Mouse (Mus musculus) kidney, adult 11 months (tissue): ENCODE data around the gene Cysrt1.

ENCODE experiments used
- DNase-seq: peaks from one replicate; pipeline ENCODE4 v3.0.0; 2022

Gene Cysrt1

DNA sequence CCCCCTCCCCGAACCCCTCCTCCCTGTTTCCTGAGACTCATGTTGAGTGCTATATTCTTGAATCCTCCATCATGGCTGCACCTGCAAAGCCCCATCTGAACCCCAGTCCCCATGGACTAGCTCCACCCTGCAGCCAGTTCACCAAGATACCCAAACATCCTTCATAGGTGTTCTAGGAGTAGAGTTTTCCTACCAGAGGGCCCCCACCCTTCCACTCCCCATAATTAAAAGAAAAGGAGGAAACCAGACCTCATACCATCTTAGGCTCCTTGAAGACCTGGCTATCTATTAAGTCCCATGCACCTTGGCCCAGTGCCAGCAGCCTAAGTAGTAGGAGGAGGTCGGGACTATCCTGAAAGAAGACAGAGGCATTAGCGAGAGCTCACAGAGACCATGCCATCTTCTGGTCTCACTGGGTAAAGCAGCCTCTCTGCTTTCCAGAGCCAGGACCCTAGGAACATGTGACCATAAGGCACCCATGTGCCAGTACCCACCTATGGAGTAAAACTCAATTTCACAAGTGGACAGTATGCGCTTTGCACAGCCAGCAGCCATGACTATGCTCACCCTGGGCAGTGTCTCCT, 38.5 kb downstream of the Cysrt1 start:
- no peak for DNase-seq

DNA sequence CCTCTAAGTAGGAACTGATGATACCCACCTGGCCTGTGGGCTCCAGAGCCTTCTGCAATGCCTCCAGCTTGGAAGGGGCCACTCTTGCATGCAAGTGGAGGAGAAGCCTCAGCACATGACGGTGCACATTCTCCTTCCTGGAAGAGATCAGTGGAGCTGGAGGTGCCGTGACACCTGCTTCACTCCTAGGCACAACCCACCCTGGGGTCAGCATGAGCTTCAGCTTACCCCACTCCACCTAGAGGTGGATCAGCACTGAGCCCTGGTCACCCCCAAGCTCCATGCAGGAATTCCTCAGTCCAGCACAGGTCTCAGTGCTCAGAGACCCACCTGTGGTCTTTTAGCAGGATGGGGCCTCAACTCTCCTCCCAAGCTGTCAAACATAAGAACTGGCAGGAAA, 41.6 kb downstream of the Cysrt1 start:
- no peak for DNase-seq

DNA sequence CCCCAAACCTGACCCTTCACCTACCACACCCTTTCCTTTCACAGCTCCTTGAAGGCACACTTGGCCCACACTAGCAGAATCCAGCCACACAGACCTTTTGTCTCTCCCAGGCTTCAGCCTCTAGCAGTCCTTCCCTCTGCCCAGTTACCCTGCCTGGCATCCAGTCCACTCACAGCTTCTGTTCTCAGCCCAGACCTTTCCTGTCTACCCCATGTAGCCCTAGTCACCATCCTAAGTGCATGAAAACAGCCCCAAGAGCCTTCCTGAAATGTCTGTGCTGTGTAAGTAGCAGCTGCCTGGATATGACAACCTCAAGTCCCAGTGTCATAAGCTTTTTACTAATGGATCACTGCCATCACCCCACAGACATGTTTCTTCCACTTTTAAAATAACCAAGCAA, 44.3 kb downstream of the Cysrt1 start:
- no peak for DNase-seq

DNA sequence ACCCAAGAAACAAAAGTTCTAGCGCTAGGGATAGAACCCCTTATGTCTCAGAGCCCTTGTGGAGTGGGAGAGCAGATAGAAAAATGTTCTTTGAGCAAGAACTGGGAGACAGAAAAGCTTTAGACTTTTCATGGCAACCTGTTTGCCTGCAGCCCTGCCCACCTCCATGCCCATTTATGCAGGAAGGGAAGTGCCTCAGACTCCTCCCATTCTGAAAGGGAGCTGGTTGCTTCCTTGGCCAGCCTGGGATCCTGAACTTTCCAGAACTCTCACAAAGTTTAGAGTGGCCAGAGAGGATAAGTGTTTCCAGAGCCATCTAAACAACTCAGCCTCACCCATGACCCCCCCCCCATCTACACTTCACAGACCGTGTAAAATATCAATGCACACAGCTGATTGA, 45.1 kb downstream of the Cysrt1 start:
- no peak for DNase-seq

DNA sequence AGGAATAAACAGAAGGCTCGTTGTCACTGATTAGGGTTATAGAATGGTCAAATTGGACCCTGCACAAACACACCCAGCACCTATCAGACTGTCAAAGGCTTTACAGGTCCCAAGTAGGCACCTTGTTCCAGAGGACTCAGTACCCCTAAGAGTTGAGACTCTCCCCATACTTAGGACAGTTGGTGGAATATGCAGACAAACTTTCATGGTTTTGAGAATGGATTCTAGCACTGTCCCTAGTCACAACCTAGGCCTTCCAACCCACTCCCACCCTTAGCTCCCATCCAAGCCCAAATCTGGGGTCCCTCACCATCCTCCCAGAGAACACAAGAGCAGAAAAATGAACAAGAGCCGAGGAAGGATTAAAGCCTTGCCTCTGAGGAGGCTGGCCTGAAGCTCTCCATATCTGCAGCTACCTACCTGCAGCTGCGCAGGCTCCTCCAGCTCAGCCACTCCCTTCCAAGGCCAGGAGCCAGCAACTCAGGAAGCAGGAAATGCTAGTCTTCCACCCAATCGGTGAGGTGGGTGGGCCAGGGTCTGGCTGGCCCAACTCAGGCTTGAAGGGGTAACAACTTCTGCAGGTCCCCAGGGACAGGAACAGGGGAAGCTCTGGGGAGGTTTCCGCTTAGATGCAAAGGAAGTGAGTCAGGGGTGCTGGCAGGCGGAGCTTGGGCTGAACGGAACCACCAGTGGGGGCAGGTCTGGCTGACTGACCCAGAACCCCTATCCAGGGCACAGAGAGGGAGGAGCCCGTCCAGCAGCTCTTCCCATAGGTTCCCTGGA, 45.9 kb downstream of the Cysrt1 start, which contains the start of gene Tor4a:
Tor4a (minus strand) TSS at position 715 of the 783 bp plus-strand sequence.
- DNase-seq, result peak; percentile 94

DNA sequence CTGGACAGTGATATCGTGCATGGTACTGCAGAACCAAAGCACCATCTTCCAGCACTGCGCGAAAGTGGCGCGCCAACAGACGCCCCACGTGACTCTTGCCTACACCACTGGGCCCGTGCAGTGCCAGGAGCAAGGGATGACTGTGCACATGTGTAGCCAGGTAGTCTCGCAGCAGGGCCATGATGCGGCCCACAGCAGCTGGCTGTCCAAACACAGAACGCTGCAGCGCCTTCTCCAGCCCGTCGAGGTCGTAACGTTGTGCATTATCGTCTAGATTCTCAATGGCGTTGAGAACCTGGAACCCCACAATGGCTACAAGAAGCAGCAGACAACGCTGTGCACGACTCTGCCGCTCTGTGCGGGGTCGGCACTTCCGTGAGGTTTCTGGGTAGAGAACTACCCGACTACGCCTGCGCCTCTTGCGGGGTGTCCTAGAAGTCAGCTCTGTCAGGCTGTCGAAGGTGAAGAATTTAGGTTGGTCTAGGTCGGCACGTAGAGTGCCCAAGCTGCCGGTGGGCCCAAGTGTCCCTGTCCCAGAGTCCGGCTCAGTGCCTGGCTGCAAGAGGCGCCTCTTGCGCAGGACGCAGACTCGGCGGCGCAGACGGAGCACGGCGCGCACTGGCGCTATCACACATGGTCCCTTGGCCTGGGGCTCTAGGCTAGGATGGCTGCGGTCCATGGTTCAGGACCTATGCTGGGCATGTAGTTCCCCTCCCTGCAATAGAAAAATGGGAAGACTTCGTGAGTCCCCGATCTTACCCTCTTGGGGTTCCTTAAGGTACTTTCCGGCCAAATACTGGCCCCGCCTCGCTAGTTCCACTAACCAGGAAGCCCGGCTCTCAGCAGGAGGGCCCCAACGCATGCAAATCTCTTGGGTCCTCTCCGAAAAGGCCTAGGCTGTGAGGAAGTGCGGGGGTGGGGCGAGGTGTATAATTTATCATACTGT, 46.8 kb downstream of the Cysrt1 start:
- peak; percentile 82 for DNase-seq

DNA sequence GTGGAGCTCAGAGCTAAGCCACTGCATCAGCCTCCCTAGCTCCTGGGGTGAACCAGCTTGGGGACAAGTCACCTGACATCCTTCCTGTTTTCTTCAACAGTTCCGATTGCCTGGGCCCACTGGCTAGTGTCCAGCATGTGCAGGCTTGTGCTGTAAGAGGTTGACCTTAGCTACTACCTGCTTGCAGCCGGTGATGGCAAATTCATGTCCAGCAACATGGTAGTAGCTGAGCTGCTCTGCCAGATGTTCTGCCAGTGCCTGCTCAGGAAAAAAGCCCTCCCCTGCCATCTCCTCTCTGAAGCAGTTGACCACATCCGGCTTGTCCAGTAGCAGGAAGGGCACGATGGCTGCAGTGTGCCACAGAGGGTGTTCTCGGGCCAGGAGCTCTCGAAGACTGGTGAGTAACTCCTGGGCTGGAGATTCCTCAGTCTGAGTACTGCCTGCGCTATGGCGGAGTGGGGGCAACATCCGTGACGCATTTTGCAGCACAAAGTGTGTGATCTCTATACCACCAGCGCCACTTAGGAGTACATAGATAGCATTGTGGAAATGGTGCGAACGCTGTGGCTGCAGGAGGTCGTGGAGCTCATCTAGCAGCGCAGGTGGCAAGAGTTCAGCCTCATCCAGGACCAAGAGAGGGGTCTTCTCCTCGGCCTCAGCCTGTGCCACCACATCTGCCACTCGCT, 47.6 kb downstream of the Cysrt1 start:
- no peak for DNase-seq

DNA sequence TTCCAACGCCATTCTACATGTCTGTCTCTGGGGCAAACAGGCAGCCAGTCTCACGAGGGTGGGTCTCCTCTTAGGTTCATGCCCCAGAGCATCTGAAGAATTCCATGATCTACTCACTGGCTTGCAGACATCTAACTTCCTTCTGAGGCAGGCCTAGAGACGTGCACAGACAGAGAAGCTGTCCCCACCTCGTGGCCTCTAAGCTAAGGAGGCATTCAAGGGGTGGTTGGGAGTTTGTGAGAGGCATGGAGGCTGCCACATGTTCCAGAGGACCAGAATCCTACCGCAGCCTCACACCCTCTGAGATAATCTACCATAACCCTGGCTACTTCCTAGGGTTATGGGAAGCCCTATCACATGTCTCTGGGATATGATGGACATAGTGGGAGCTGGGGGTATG, 48.2 kb downstream of the Cysrt1 start:
- DNase-seq, result no peak

DNA sequence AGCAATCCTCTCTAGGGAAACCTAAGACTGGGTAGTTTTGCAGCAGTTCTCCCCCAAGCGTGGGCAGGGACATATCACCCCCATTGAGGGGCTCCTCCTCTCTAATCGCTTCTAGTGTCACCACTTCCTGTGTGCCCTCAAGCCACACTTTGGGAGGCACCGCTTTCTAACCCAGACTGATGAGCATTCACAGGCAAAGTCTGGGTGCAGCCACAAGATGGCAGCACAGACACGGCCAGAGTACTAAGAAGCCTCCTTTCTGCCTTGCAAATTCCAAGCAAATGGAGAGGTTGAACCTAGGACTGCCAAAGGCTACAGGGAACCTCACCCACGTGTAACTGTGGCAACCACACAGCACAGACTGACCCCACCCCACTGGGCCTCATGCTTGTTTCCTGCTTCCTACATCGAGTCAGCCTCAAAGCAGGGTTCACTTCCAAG, 48.9 kb downstream of the Cysrt1 start:
- peak; percentile 87 for DNase-seq
